Mouse (Mus musculus) megakaryocyte, embryonic 14.5 days (primary cell): Measurements from ENCODE around the gene Col4a2.

Experiments
- FLI1 ChIP-seq: IDR thresholded peaks from 2 replicates; pipeline ENCODE4 v1.6.1; 2012; ENCODE audit warnings: low read length, inconsistent platforms, mixed read lengths
- GATA1 ChIP-seq: IDR thresholded peaks from 3 replicates; pipeline ENCODE4 v1.6.1; 2012; ENCODE audit warnings: mixed read lengths, low read length, inconsistent platforms, borderline replicate concordance

DNA sequence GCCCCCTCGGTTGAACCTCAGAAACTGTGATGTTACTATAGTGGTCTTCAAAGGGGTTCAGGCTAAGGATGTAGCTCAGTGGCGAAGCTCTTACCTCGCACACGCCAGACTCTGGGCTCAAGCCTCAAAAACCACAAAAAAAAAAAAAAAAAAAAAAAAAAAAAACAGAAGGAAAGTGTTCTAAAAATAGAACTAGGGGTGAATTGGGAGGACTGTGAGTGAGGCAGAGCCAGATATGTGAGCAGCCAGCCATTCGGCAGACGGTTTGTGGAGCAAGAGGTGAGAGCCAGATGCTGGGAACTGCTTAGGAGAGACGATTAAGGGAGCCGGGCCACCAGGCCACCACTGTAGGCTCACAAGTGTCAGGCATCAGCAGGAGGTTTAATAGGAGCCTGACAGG lies 81.0 kb downstream of the Col4a2 start:
- TF ChIP-seq GATA1 (no peak), FLI1 (no peak)
